Mouse (Mus musculus) adrenal gland, postnatal 36 days (tissue): ENCODE results near the gene Nrsn2. TPM values are rescaled to one million over a fixed set of nuclear protein-coding genes. Genes with fewer than 3 reads are reported as not detected.

ENCODE experiments used
- DNase-seq, 2 experiments: peaks; one replicate each; pipeline ENCODE4 v3.0.0; 2021; ENCODE audit warnings: mixed read lengths in 1 of 2
- long read RNA-seq, 2 experiments: library from polyadenylated mRNA; stranded (forward); transcript quantifications; one replicate each; pipeline ENCODE4 v2.0.0; 2021; ENCODE audit warnings: borderline sequencing depth in 2 of 2
- total RNA-seq, 2 experiments: library from RNA; stranded (reverse); gene quantifications; 2 replicates each; pipeline ENCODE4 v1.2.3; 2021

Nrsn2 gene
- total RNA-seq = 1 to 10 TPM; 2.3 to 2.5 TPM
- long read RNA-seq, experiment 1, partial matches to known transcripts = 1 of 1 reads
- long read RNA-seq, experiment 1, other reads (novel, unspliced or antisense) = 0 of 1 reads
- long read RNA-seq, experiment 2, partial matches to known transcripts = 0 of 2 reads
- long read RNA-seq, experiment 2, other reads (novel, unspliced or antisense) = 0 of 2 reads

- no peak for DNase-seq
Measured at GRCm38 (mm10) chr2:152376345-152376741, at the start of gene Nrsn2. Gene Nrsn2 (minus strand): TSS chr2:152376638.

- no peak for DNase-seq
Measured at GRCm38 (mm10) chr2:152415786-152416185, 39.3 kb upstream of the Nrsn2 start.

- DNase-seq = no peak
Measured at GRCm38 (mm10) chr2:152415287-152415686, 38.8 kb upstream of the Nrsn2 start, which contains the start of gene 6820408C15Rik. Gene 6820408C15Rik (plus strand): TSS chr2:152415587.

GRCm38 (mm10) chr2:152414591-152415165, 38.2 kb upstream of the Nrsn2 start, which contains the start of gene Zcchc3:
Gene Zcchc3 (minus strand): TSS chr2:152415027.
- DNase-seq = peak; percentile 89 to 92

GRCm38 (mm10) chr2:152413765-152414584, 37.5 kb upstream of the Nrsn2 start:
- peak; percentile 30 to 52 for DNase-seq

GRCm38 (mm10) chr2:152413158-152413764, 36.8 kb upstream of the Nrsn2 start:
- DNase-seq = peak; percentile 27 to 32

- no peak for DNase-seq
Measured at GRCm38 (mm10) chr2:152412526-152413157, 36.2 kb upstream of the Nrsn2 start.

GRCm38 (mm10) chr2:152411471-152411870, 35.0 kb upstream of the Nrsn2 start:
- no peak for DNase-seq

- peak; percentile 43 to 72 for DNase-seq
Measured at GRCm38 (mm10) chr2:152410971-152411371, 34.5 kb upstream of the Nrsn2 start.

- DNase-seq = no peak
Measured at GRCm38 (mm10) chr2:152409781-152410180, 33.3 kb upstream of the Nrsn2 start.

GRCm38 (mm10) chr2:152406126-152406525, 29.7 kb upstream of the Nrsn2 start:
- peak; percentile 98 for DNase-seq

GRCm38 (mm10) chr2:152399122-152399542, 22.7 kb upstream of the Nrsn2 start:
- no peak for DNase-seq

GRCm38 (mm10) chr2:152398691-152399090, 22.3 kb upstream of the Nrsn2 start:
- peak; percentile 97 to 98 for DNase-seq

- peak; percentile 98 to 99 for DNase-seq
Measured at GRCm38 (mm10) chr2:152397680-152398435, 21.4 kb upstream of the Nrsn2 start, which contains the start of gene Sox12. Gene Sox12 (minus strand): TSS chr2:152398063.

GRCm38 (mm10) chr2:152397004-152397589, 20.7 kb upstream of the Nrsn2 start:
- peak; percentile 83 to 91 for DNase-seq

GRCm38 (mm10) chr2:152396110-152397003, 19.9 kb upstream of the Nrsn2 start:
- DNase-seq = peak; percentile 90 to 91

GRCm38 (mm10) chr2:152395271-152395920, 19.0 kb upstream of the Nrsn2 start:
- DNase-seq = no peak

GRCm38 (mm10) chr2:152393225-152394017, 17.0 kb upstream of the Nrsn2 start:
- DNase-seq = peak in 1 of 2 experiments; percentile 17
